Mouse (Mus musculus): ENCODE results near the gene Gm5788.
"Not testable (repeated sequence)": the region's sequence is repeated elsewhere in the genome, so short reads cannot be mapped to it uniquely, and the experiment has no call there.

Gene Gm5788

DNA sequence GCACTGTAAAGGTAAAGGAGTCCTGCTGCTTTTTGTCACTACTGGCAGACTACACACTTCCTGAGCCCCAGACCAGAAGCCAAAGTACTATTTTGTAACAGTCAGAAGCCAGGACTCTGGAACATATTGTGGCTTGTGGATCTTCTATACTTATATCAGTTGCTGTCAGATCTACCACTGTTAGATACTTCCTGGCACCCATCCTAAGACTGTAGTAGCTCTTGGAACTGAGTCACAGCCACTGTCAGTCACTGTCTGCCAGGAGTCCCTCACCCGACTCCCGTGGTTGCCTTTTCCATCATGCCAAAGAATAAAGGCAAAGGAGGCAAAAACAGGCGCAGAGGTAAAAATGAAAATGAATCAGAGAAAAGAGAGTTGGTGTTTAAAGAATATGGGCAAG, at the start of gene Gm5788:
Gene Gm5788, plus strand, starts transcription at position 301 of the 400 bp plus-strand sequence.
- DNase-seq, result not testable (repeated sequence)

DNA sequence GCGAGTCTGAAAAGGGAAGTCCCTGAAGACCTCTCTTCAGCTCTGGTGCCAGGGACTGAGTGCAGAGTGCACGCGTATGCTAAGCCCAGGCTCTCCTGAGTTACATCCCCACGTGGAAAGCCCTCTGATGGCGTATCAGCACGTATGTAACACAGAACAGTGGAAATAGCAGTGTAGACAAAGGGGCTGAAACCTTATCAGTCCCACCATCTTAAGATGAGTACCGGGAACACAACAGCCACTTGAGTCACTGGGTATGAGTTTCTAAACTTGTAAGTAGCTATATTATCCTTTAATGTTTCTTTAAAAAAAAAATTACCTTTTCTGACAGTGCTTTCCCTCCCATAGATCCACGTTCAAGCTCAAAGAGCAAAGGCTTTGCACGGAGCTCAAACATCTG, 45.1 kb upstream of the Gm5788 start:
- DNase-seq, result no peak

DNA sequence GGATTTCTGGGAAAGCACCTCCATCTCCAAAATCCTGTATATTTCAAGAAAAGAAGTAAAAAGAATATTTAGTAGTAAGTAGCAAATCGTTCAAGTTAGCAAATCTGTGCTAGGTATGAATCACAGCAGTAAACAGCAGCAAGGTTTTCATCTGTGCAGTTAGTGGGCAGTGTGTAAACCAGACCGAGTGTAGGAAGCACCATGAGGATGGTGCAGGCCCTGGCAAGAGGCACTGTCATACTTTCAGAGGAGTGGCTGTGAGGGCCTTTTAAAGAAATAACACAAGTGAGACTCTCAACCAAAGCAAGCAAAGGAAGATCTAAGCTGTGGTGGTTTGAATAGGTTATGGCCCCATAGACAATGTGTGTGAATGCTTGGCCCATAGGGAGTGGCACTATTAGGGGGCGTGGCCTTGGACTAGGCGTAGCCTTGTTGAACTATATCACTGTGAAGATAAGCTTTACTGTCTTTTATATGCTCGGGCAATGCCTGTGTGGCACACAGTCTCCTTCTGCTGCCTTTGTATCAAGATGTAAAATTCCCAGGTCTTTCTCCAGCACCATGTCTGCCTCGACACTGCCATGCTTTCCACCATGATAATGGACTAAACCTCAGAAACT, 29.7 kb upstream of the Gm5788 start:
- DNase-seq, result no peak

DNA sequence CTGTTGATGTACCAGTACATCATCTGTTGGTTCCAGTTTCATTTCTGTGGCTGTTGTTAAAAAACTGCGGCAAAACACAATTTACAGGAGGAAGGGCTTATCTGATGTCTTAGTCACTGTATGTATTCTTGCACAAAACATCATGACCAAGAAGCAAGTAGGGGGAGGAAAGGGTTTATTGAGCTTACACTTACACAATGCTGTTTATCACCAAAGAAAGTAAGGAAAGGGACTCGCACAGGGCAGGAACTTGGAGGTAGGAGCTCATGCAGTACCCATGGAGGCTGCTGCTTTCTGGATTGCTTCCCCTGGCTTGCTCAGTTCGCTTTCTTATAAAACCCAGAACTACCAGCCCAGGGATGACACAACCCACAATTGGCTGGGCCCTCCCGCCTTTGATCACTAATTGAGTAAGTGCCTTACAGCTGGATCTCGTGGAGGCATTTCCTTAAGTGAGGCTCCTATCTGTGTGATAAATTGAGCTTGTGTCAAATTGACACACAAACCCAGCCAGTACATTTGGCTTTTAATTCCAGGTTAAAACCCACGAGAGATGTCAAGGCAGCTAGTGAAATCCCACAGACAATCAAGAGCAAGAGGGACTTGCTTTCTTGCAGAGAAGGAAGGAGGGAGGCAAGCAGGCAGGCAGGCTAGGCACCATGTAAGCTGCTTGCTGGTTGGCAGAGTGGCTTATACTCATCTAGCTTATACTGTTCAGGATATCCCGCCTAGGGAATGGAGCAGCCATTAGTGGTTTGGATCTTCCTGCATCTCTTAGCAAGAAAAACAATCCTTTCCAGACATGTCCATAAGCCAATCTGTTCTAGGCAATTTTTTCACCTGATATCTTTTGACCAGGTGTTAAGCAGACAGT, 24.0 kb upstream of the Gm5788 start:
- DNase-seq, result no peak

DNA sequence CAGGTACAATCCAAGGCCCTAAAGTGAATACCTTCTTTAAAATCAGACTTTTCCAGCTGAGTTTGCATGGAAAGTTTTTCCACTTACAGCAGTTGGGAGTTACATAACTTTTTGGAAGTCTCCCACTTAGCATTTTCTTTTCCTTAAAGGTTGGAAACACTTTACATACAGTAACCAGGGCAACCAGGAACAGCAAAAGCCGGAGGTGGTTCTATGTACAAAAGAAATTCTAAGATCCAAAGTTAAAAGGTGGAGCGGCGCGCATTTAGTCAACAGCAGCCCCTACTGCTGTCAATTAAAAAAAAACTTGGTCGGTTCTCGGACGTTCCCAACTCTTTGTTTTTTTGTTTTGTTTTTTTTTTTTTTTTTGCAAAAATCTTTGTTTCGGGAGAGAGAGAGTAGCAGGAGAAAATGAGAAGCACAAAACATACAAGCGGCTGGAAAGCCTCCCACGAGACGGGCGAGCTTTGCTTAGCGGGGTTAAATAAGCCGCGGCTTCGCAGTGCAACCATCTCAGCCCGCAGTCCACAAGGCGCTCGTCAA, 23.0 kb upstream of the Gm5788 start:
- DNase-seq, result peak in 1 of 2 experiments; percentile 10

DNA sequence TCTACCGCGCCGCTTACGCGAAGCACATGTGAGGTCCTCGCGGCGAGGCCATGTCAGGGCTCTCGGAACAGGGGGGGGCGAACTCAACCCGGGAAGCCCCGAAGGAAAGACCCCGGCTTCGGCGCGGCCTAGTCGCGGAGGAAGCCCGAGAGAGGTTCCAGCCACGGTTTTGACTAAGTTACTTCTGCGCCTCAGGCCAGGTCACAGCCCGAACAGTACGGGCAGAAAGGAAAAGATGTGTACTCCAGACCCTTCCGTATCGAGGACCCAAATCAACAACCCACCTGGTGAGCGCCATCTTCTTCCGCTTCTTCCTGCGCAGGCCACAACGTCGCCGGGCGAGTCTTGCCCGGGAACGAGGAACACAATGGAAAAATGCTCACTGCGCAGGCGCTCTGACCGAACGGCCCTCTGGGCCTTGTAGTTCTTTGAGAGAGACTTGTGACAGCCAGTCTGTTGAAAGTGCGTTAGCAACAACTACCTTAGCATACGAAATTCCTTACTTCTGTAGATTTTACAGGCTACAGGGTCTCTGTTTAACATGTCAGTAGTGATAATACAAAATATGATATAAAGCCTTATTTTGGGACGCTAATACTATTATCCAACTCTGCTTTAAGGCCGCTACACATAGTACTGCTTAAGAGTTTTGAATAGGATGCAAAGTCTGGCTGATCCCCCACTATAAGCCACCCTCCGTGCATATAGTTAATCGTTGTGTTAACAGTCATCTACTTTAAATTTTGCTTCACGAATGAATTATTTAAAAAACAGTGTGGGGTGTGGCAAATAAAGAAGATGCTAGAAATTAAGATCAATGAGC, 22.3 kb upstream of the Gm5788 start, which contains the start of gene Snw1:
Gene Snw1, minus strand, starts transcription at position 311 of the 823 bp plus-strand sequence.
- DNase-seq, result peak; percentile 96

DNA sequence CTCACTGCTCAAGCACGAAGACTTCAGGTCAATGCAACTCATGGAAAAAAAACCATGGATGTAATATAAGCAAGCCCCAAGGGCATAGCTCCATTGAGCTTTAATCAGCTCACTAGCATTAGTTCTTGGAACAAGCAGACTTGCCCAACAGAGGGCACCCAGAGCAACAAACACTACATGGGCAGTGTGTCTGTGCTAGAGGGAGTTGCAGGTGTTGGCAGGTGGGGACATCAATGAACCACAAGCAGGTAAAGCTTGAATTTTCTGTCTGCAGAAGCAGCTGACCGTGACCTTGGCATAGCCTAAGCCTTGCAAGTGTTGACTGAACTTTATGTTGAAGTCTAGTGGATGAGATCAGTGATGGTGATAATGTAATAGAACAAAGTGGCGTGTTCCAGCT, 19.8 kb upstream of the Gm5788 start:
- DNase-seq, result no peak

DNA sequence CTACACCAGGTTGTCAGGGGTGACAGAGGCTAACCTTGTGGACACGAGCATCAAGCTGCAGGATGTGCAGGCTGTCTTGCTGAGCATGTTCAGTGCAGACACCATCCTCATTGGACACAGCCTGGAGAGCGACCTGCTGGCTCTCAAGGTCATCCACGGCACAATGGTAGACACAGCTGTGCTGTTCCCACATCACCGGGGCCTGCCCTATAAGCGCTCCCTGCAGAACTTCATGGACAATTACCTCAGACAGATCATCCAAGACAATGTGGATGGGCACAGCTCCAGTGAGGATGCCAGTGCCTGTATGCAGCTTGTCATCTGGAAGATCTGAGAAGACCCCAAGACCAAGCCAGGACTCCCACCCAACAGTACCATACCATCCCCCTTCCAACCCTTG, 12.0 kb upstream of the Gm5788 start:
- not testable (repeated sequence) for DNase-seq

DNA sequence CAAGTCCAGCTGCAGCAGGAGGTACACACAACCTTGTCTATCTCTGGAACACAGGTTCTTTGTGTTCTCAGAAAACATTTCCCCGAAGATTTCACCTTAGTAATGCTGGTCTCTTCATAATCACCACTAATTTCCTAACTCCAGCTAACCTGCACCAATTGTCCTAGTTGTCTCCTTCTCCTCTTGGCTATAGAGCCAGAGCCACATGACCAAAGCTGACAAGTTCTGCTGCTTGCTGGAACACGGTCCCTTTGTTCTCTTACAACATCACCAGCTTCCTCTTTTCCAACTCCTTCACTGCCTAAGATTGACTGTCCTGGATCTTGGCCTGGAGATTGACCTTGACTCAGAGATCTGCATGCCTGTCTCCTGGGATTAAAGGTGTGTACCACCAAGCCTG, 5.8 kb upstream of the Gm5788 start:
- DNase-seq, result not testable (repeated sequence)

DNA sequence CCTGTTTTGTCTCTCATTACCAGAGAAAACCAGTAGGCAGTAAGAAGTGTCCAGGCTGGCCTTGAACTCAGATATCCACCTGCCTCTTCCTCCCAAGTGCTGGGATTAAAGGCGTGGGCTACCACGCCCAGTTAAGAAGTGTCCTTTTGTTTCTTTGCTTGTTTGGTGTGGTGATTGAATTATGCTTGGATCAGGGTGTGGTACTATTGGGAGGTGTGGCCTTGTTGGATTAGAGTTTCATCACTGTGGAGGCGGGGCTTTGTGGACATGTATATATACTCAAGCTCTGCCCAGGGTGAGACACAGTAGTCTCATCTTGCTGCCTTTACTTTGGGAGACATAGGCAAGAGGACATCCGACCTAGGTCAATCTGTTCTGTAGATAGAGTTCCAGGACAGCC, 19.5 kb downstream of the Gm5788 start, which contains the start of gene Gm8300:
Gene Gm8300, plus strand, starts transcription at position 301 of the 400 bp plus-strand sequence.
- not testable (repeated sequence) for DNase-seq

DNA sequence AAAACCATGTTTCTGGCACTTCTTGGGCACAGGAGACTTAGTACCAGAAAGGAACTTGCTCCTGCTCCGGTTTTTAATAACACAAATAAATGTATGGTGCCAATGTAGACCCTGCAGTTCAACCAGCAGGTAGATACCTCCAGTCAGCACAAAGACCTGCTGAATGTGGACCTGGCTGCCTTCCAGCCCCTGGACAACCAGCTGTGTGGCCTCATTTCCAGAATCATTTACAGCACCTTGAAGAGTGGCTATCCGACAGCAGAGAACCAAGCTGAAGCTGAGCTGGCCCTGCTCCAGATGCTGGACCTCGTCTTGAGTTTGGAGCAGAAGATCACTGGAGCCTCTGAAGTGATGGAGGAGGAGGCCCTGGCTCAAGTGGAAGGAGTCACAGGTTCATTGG, 25.1 kb downstream of the Gm5788 start:
- DNase-seq, result not testable (repeated sequence)

DNA sequence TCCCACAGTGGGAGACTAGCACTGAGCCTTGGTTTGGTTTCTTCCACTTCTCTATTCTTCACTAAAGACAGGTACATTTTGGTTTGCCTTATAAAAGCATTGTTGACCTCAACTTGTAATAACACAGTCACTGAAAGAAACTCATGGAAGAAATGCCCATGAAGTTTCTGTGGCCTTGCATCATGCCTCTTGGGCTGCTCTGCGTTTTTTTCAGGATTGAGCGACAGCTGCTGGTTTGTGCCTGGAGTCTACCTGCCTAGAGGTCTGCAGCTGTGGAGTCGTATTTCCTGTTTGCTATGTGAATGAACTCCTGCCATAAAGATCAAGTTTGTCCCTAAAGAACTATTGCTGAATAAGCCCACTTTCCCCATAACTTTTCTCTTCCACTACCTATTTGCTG, 49.4 kb downstream of the Gm5788 start:
- no peak for DNase-seq
